Mouse (Mus musculus): ENCODE results near the gene Gadd45g. TPM values are rescaled to one million over a fixed set of nuclear protein-coding genes. Genes with fewer than 3 reads are reported as not detected.

Gadd45g gene
- total RNA-seq, 2 experiments from 2014 or later: 12.1 to 15.7 TPM

Other genes with a start within 250 kb of the Gadd45g start
- gene Cks2, start 201.4 kb upstream of the Gadd45g start, total RNA-seq (2021): 1 to 10 TPM; 4.6 to 6.3 TPM
- 10 to 100 TPM; 16.4 TPM for gene Secisbp2, start 195.0 kb upstream of the Gadd45g start, total RNA-seq (2021)
- 10 to 100 TPM; 66.1 to 77.0 TPM for gene Sema4d, start 52.9 kb upstream of the Gadd45g start, total RNA-seq (2021)

All from left cerebral cortex, postnatal 10 days (tissue).